Mouse (Mus musculus) lung, adult 2 months (tissue): ENCODE measurements around the gene Gng3.

Experiments used
- CTCF ChIP-seq: fragments of 200-500 bp; IDR thresholded peaks from 2 replicates; pipeline ENCODE4 v1.5.1; 2011; ENCODE audit warnings: mild to moderate bottlenecking, low read length, control low read depth; ENCODE audit not compliant: insufficient read depth
- POLR2A ChIP-seq: fragments of 200-500 bp; IDR thresholded peaks from 2 replicates; pipeline ENCODE4 v1.6.1; 2011; ENCODE audit warnings: low read depth, mild to moderate bottlenecking, control low read depth, low read length, borderline replicate concordance; ENCODE audit errors: extremely low read depth

GRCm38 (mm10) chr19:8853117-8853516 is 14.1 kb upstream of the Gng3 start:
- TF ChIP-seq CTCF (no peak), POLR2A (no peak)
